Mouse (Mus musculus): Measurements from ENCODE around the gene Esr2. TPM values are rescaled to one million over a fixed set of nuclear protein-coding genes. Genes with fewer than 3 reads are reported as not detected.
"Not testable (repeated sequence)": the region's sequence is repeated elsewhere in the genome, so short reads cannot be mapped to it uniquely, and the experiment has no call there.

Gene Esr2
- total RNA-seq, 2 experiments from 2014 or later, result 0.18 to 0.21 TPM

- no peak for DNase-seq (ENCODE audit: low spot score in 2 of 2)
- intact Hi-C loops (cut with DNase I), result loop anchor here (5.0 kb wide), 1 partner anchor 162 kb away; no protein-coding TSS in a partner anchor
Measured at GRCm38 (mm10) chr12:76179051-76179450, 2.0 kb upstream of the Esr2 start.

- DNase-seq (ENCODE audit: low spot score in 2 of 2), result peak in 1 of 2 experiments; percentile 73
- intact Hi-C loops (cut with DNase I), result loop anchor here (5.0 kb wide), 1 partner anchor 161 kb away; no protein-coding TSS in a partner anchor
Measured at GRCm38 (mm10) chr12:76177864-76178518, 932 bp upstream of the Esr2 start.

- intact Hi-C loops (cut with DNase I), result no loop called here
Measured at GRCm38 (mm10) chr12:76165641-76166040, 11.4 kb downstream of the Esr2 start.

GRCm38 (mm10) chr12:76152389-76152788 is 24.7 kb downstream of the Esr2 start:
- intact Hi-C loops (cut with DNase I); DNase-seq (ENCODE audit: low spot score in 2 of 2): not testable (repeated sequence)

More at GRCm38 (mm10) chr12:76165641-76166040, 11.4 kb downstream of the Esr2 start:
- no peak for DNase-seq (ENCODE audit: low spot score in 2 of 2)

GRCm38 (mm10) chr12:76136701-76137100 is 40.4 kb downstream of the Esr2 start:
- no peak for DNase-seq (ENCODE audit: low spot score in 2 of 2)
- intact Hi-C loops (cut with DNase I), result no loop called here

- intact Hi-C loops (cut with DNase I); DNase-seq (ENCODE audit: low spot score in 2 of 2): not testable (repeated sequence)
Measured at GRCm38 (mm10) chr12:76133081-76133480, 44.0 kb downstream of the Esr2 start.

GRCm38 (mm10) chr12:76132591-76132990 is 44.5 kb downstream of the Esr2 start:
- intact Hi-C loops (cut with DNase I), result no loop called here
- DNase-seq (ENCODE audit: low spot score in 2 of 2), result no peak

GRCm38 (mm10) chr12:76130891-76131290 is 46.2 kb downstream of the Esr2 start:
- no peak for DNase-seq (ENCODE audit: low spot score in 2 of 2)
- intact Hi-C loops (cut with DNase I), result no loop called here

GRCm38 (mm10) chr12:76130281-76130680 is 46.8 kb downstream of the Esr2 start:
- intact Hi-C loops (cut with DNase I), result no loop called here
- no peak for DNase-seq (ENCODE audit: low spot score in 2 of 2)

- no peak for DNase-seq (ENCODE audit: low spot score in 2 of 2)
- intact Hi-C loops (cut with DNase I), result no loop called here
Measured at GRCm38 (mm10) chr12:76128831-76129230, 48.2 kb downstream of the Esr2 start.

- intact Hi-C loops (cut with DNase I), result no loop called here
- no peak for DNase-seq (ENCODE audit: low spot score in 2 of 2)
Measured at GRCm38 (mm10) chr12:76128306-76128705, 48.8 kb downstream of the Esr2 start.

GRCm38 (mm10) chr12:76123223-76123622 is 53.8 kb downstream of the Esr2 start:
- no peak for DNase-seq (ENCODE audit: low spot score in 2 of 2)

GRCm38 (mm10) chr12:76117632-76118153 is 59.4 kb downstream of the Esr2 start:
- intact Hi-C loops (cut with DNase I), result no loop called here
- peak in 1 of 2 experiments; percentile 18 for DNase-seq (ENCODE audit: low spot score in 2 of 2)

More at GRCm38 (mm10) chr12:76123223-76123622, 53.8 kb downstream of the Esr2 start:
- intact Hi-C loops (cut with DNase I), result no loop called here

GRCm38 (mm10) chr12:76116577-76116976 is 60.5 kb downstream of the Esr2 start:
- no peak for DNase-seq (ENCODE audit: low spot score in 2 of 2)
- intact Hi-C loops (cut with DNase I), result no loop called here

GRCm38 (mm10) chr12:76111046-76111445 is 66.0 kb downstream of the Esr2 start:
- intact Hi-C loops (cut with DNase I), result no loop called here
- no peak for DNase-seq (ENCODE audit: low spot score in 2 of 2)

GRCm38 (mm10) chr12:76109646-76110405 is 67.2 kb downstream of the Esr2 start:
- DNase-seq (ENCODE audit: low spot score in 2 of 2), result no peak
- intact Hi-C loops (cut with DNase I), result no loop called here

GRCm38 (mm10) chr12:76104596-76105351 is 72.3 kb downstream of the Esr2 start:
- DNase-seq (ENCODE audit: low spot score in 2 of 2), result no peak
- intact Hi-C loops (cut with DNase I), result no loop called here

GRCm38 (mm10) chr12:76102621-76103020 is 74.4 kb downstream of the Esr2 start:
- DNase-seq (ENCODE audit: low spot score in 2 of 2), result peak; percentile 23 to 46

GRCm38 (mm10) chr12:76095117-76096035 is 81.7 kb downstream of the Esr2 start:
- peak; percentile 23 to 52 for DNase-seq (ENCODE audit: low spot score in 2 of 2)

More at GRCm38 (mm10) chr12:76102621-76103020, 74.4 kb downstream of the Esr2 start:
- intact Hi-C loops (cut with DNase I), result no loop called here

More at GRCm38 (mm10) chr12:76095117-76096035, 81.7 kb downstream of the Esr2 start:
- intact Hi-C loops (cut with DNase I), result no loop called here
